Mouse (Mus musculus): ENCODE results near the gene Zkscan2. TPM values are rescaled to one million over a fixed set of nuclear protein-coding genes. Genes with fewer than 3 reads are reported as not detected.
A peak's percentile ranks its signal among the peaks of the same experiment; 100 is the strongest.

The Zkscan2 gene
- total RNA-seq (2021): 10 to 100 TPM; 20.5 to 20.9 TPM

GRCm38 (mm10) chr7:123500239-123501219, at the start of gene Zkscan2:
Gene Zkscan2 (minus strand): TSS chr7:123500449.
- peak; percentile 85 to 89 for DNase-seq

GRCm38 (mm10) chr7:123529190-123529589, 28.9 kb upstream of the Zkscan2 start:
- DNase-seq: no peak

- DNase-seq: no peak
Measured at GRCm38 (mm10) chr7:123525761-123526160, 25.5 kb upstream of the Zkscan2 start.

- peak; percentile 74 to 80 for DNase-seq
Measured at GRCm38 (mm10) chr7:123524218-123524861, 24.1 kb upstream of the Zkscan2 start.

DNA sequence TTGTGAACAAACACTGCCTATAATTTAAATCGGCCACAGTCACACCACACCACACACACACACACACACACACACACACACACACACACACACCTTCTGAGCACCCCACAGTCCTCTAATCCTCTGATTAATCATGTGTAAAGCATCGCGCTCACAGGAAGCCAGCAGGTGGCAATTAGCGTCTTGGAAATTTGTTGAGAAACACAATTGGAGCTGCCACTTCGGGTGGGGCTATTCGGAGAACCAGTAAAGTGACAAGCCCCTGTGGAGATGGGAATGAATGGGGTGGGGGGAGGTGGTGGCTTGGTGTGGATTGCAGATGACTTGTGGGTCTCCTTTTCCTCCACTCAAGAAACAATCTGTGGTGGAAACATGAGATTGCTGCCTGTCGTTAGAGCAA, 7.7 kb upstream of the Zkscan2 start:
- no peak for DNase-seq

DNA sequence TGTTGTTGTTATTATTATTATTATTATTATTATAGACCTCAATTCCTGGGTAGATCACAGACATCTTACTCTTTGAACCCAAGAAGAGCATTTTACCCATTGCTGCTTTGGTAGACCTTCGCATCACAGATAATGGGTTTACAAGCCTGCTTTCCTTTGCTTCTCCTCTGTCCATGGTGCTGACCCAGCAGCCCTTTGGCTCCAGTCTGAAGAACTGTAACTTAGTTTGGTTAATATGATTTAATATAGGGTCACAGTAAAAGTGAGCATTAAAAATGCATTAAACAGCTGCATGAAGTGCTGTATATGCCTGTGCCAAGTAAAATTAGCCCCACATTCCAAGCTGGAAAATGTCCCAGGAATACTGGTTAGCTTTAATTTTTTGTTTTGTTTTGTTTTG, 3.1 kb upstream of the Zkscan2 start:
- DNase-seq: no peak

- DNase-seq: peak; percentile 17 to 21
Measured at GRCm38 (mm10) chr7:123499481-123500238, 589 bp downstream of the Zkscan2 start.

DNA sequence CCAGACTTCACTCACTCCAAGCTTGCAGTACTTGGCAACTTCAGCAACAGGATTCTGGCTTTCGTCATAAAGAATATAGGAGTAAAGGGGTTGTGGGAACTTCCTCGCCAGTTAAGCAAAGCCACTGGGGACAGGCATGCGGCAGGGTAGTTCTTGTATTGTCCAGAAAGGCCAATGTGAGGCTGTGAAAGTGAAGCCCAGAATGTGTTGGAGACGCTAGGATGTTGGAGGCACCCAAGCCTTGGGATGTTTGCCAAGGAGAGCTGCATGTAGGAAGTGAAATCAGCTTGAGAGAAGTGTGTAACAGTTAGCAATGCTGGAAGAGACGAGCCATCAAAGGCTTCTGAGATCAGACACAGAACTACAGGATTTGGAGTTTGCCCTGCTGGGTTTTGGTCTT, 12.5 kb downstream of the Zkscan2 start:
- DNase-seq: no peak

DNA sequence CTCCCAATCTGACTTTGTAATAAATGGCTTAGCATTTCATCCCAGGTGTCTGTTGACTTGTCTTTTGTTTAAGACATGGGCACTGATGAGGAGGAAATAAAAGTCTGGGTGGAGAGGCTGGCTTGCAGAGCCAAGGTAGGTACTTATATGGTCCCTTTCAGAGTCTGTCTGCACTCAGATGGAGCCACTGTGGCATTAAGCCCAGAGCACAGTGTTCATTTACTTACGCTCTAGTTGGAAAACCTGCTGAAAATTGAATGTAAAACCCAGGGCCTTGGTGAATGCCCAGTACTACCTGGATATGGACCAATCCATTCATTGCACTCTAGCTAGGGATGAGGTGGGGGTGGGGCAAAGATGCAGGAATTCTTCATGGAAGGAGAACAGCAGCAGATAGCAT, 32.3 kb downstream of the Zkscan2 start:
- DNase-seq: no peak

DNA sequence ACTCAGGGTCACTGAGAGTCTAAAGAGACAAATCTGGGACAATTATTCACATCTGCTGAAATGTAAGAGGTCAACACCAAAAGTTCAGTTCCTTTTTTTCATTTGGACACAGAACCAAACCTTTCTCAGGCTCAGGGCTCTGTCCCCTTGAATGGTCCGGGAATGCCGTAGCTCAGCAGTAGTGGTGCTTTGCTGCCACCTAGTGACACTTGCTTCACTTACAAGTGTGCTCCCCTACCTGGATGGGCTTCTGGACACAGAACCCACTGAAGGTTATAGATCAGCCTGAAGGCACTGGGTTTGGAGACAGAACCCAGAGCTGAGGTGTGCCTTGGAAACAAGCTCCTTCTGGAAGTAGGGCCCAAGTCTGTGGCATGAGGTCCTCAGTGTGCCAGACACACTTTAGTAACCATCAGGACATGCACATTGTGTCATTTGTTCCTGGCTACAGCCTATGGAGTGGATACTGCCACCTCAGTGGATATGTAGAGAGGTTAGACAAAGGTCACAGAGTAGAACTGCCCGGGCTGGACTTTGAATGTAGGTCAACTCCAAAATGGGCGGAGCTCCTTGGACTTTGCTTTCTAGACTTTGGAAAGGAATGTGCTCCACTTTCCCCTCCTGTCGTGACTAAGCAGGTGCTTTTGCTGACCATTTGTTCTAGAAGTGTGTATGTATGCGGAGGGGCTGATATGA, 34.4 kb downstream of the Zkscan2 start:
- peak; percentile 43 to 62 for DNase-seq

GRCm38 (mm10) chr7:123463569-123463968, 36.7 kb downstream of the Zkscan2 start:
- DNase-seq: no peak

DNA sequence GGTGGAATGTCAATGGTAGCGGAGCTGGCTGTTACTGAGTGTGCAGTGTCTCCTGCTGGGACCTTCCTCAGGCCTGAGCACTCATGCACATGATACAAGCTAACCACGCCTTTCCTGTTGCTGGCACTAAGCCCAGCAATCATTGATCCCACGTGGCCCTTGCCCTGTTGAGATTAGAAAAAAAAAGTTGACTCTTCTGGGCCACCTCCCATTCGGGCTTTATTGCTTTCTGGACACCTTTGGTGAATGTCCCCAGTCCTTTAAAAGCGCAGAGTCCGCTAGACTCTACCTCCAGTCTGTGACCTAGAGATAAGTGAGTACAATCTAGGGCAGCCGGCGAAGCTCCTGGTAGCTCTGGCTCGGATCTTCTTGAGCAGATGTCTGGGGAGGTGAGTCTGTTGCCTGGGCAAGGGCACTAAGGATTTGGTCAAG, 38.2 kb downstream of the Zkscan2 start, which contains the start of gene Aqp8:
TSS of gene Aqp8 (plus strand) at position 222 of the 432 bp plus-strand sequence.
- no peak for DNase-seq

- DNase-seq: no peak
Measured at GRCm38 (mm10) chr7:123461316-123461715, 38.9 kb downstream of the Zkscan2 start.

- DNase-seq: no peak
Measured at GRCm38 (mm10) chr7:123459247-123459646, 41.0 kb downstream of the Zkscan2 start.

DNA sequence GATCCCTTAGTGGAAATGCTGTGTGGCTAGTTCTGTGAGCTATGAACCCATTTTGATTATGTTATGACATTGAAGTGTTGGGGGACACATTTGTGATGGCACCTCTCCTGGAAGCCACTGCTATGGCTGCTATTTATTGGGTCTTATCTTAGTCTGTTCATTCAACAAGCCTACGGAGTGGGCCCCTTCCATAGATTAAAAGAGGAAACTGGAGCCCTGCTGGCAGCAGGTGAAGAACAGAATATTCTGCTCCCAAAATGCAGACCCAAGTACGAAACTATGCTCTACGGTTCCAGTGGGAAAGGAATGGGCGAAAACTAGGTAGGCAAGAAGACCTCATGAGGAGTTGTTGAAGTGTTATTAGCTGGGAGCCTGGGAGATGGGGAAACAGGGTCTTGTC, 41.9 kb downstream of the Zkscan2 start:
- no peak for DNase-seq

DNA sequence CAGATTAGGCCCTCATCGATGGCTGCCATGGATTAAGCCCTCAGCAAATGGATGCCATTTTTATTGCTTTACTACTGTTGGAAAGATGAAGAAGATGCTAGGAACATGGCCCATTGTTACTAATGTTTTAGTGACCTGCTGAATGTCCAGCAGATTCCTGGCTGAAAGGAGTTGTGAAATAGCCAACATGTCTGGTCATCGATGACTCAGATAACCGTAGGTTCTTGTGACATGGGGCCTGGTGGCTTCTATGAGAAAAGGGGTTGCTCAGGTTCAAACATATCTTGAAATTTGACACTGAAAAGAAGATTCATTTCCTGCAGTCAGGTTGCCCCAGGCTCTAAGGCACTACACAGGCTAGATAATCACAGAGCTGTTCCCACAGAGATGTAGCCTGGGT, 45.2 kb downstream of the Zkscan2 start:
- no peak for DNase-seq

DNA sequence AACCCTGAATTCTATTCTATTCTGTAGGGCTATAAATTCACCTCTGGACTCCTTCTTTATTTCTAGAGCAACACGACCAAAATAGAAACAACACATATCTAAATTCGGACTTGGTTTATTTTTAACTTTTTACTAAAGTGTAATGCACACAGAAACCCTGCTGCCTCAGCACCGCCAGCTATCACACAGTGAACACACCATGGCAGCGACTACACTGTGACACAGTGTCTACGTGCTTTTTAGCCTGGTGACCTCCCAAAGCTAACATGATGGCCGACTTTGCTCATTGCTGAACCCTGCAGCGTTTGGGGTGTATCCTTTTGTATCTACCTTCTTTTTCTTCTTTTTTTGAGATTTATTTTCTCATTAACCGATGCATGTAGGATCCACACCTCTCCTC, 47.2 kb downstream of the Zkscan2 start:
- no peak for DNase-seq

GRCm38 (mm10) chr7:123452551-123452950, 47.7 kb downstream of the Zkscan2 start:
- DNase-seq: no peak

DNA sequence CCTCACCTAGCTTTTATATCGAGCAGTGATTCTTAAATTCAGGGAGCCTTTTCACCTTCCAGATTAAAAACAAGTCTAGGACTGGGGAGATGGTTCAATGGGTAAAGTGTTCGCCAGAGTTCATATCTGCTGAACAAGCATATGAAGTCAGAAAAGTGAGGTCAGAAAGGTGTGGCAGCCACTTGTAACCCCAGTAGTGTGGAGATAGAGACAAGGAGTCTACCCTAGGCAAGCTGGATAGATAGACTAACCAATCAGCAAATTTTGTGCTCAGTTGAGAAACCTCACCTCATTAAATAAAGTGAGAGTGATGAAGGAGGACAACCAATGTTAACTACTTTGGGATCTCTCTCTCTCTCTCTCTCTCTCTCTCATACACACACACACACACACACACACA, 49.7 kb downstream of the Zkscan2 start:
- DNase-seq: no peak

GRCm38 (mm10) chr7:123449676-123450075, 50.6 kb downstream of the Zkscan2 start:
- DNase-seq: no peak

- no peak for DNase-seq
Measured at GRCm38 (mm10) chr7:123448794-123449193, 51.5 kb downstream of the Zkscan2 start.

DNA sequence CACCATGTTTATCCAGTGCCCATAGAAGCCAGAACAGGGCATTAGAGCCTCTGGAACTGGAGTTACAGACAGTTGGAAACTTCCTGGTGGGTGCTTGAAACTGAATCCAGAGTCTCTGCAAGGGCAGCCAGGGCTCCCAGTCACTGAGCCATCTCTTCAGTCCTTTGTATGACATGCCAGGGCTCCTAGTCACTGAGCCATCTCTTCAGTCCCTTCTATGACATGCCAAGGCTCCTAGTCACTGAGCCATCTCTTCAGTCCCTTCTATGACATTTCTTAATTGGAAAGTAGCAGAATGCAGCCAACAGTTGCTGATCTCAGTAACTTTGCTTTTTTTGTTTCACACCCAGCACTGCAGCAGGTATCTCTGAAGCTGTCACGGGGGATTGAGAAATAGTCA, 58.2 kb downstream of the Zkscan2 start:
- DNase-seq: no peak

Measured in layer of hippocampus, postnatal 36 days (tissue).